Mouse (Mus musculus): ENCODE measurements around the gene Kiz. TPM values are rescaled to one million over a fixed set of nuclear protein-coding genes. Genes with fewer than 3 reads are reported as not detected.
A peak's percentile ranks its signal among the peaks of the same experiment; 100 is the strongest.

Kiz gene
- 32.3 and 33.8 TPM in 2 replicates for polyA plus RNA-seq (2015; fragmentation: Nextera tagmentation; extraction: Ambion mirVana)

DNA sequence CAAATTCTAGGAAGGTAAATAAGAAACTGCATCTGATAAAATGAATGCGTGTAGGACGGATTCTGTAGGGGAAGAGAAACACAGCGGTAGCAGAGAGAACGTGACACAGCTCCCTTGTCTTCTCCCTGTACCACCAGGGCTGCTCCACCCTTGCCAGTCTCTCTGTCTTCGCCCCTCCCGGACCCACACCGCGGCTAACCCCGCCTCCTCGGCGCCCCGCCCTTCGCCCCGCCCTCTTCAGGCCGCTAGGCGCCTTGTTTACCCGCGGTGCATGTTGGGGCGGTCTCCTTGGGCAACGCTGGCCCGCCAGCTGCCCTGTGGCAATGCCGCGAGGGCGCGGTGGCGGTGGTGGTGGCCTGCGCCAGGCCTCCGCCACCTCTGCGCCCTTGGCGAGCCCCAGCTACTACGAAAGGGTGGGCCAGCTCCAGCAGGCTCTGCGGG lies at the start of gene Kiz:
TSS of gene Kiz (plus strand) at position 266 of the 441 bp plus-strand sequence.
- Histone ChIP-seq H3K9ac (peak within 1 kb of the TSS; percentile 82), H3K4me3 (peak within 1 kb of the TSS; percentile 93), H3K27ac (peak within 1 kb of the TSS; percentile 63), H3K4me2 (replicated peaks) (peak within 1 kb of the TSS; percentile 72), H3K9me3 (no peaks in the 10 kb centered on the region), H3K36me3 (no peaks in the 10 kb centered on the region), H3K27me3 (no peaks in the 10 kb centered on the region), H3K4me1 (no peaks in the 10 kb centered on the region)
- WGBS = 1% methylated on average over 32 of the region's 32 CpGs
- peak; percentile 99 for ATAC-seq (ENCODE audit: low FRiP score, low read depth)

DNA sequence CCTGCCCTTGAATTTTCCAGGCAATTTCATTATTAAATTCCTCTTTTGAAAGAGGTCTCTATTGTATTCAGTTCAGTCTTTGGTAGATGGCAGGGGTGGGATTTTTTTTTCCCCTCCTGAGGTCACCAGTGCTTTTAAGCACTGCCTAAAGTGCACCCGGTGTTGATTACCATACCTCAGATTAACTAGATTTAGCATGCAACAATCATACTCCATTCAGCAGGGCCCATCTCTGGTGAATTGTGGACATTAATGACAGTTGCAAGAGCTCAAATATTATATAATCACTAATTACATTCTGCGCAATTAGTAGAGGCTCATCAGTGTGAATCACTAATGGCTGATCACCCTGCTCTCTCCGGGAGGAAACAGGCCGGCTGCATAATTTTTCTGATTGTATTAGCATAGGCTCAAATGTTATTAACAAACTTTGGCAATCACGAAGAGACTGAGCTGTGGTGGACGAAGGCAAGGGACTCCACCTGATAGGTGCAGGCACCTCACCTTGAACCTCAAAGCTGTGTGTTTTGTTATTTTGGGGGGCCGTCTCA lies 45.9 kb upstream of the Kiz start:
- H3K4me1 ChIP-seq = no peaks in the 10 kb centered on the region
- ATAC-seq (ENCODE audit: low FRiP score, low read depth) = no peak
- no peak overlapping the region for H3K27ac ChIP-seq
- H3K9ac ChIP-seq = no peak overlapping the region
- 90% methylated on average over 7 of the region's 7 CpGs for WGBS
- H3K36me3 ChIP-seq = no peaks in the 10 kb centered on the region
- no peak overlapping the region for H3K4me2 ChIP-seq (replicated peaks)
- no peaks in the 10 kb centered on the region for H3K9me3 ChIP-seq
- H3K27me3 ChIP-seq = no peaks in the 10 kb centered on the region
- no peak overlapping the region for H3K4me3 ChIP-seq

GRCm38 (mm10) chr2:146810695-146811094 lies 45.0 kb upstream of the Kiz start:
- H3K27me3 ChIP-seq = no peaks in the 10 kb centered on the region

DNA sequence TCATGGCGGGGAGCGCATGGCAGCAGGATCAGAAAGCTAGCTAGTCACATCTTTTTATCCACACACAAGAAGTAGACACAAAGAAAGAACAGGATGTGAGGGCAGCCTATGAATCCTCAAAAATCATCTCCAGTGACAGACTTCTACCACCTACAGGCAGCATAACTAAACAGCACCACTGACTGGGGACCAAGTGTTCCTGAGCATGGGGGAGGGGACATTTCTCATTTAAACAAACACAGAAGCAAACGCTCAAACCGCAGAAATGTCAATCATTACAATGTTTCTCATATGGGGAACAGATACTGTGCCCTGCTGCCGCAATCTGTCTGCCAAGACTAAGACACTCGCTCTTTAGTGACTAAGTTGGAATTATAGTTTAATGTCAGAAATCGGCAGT lies 40.7 kb upstream of the Kiz start:
- H3K36me3 ChIP-seq = no peaks in the 10 kb centered on the region
- H3K27ac ChIP-seq = no peak overlapping the region
- no peaks in the 10 kb centered on the region for H3K9me3 ChIP-seq
- ATAC-seq (ENCODE audit: low FRiP score, low read depth) = no peak
- H3K27me3 ChIP-seq = no peaks in the 10 kb centered on the region
- no peaks in the 10 kb centered on the region for H3K4me1 ChIP-seq
- 86% methylated on average over 7 of the region's 7 CpGs for whole genome bisulfite sequencing
- H3K9ac ChIP-seq = no peak overlapping the region
- H3K4me2 ChIP-seq (replicated peaks) = no peak overlapping the region
- H3K4me3 ChIP-seq = no peak overlapping the region

More at GRCm38 (mm10) chr2:146810695-146811094, 45.0 kb upstream of the Kiz start:
- no peaks in the 10 kb centered on the region for H3K4me1 ChIP-seq
- WGBS = 46% methylated on average over 13 of the region's 13 CpGs
- H3K36me3 ChIP-seq = no peaks in the 10 kb centered on the region
- H3K4me3 ChIP-seq = peak overlapping the region; percentile 27
- ATAC-seq (ENCODE audit: low FRiP score, low read depth) = peak; percentile 83
- H3K9me3 ChIP-seq = no peaks in the 10 kb centered on the region
- H3K9ac ChIP-seq = no peak overlapping the region
- peak overlapping the region; percentile 51 for H3K4me2 ChIP-seq (replicated peaks)
- H3K27ac ChIP-seq = peak overlapping the region; percentile 73; the same call in 1 of the 2 replicates

DNA sequence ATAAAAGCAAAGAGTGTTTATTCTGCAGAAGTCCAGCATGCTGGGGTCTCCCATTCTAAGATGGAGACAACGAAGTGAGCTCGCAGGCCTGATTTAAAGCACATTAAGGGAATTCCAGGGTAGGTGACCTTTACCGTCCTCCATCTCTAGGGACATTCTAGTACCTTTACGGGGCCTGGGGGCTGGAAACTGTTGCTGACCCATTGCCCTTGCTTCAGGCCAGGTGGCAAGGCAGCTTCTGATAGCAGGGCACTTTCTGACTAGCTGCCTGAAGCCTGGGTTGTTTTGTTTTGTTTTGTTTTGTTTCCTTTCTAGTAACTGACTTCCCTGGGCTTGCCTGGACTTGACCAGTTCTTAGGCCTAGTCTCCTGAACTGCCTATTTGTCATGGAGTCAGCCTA lies 36.6 kb upstream of the Kiz start:
- no peaks in the 10 kb centered on the region for H3K4me1 ChIP-seq
- H3K9ac ChIP-seq = no peak overlapping the region
- H3K4me3 ChIP-seq = no peak overlapping the region
- H3K4me2 ChIP-seq (replicated peaks) = no peak overlapping the region
- ATAC-seq (ENCODE audit: low FRiP score, low read depth) = no peak
- H3K9me3 ChIP-seq = no peaks in the 10 kb centered on the region
- WGBS = 70% methylated on average over 4 of the region's 4 CpGs
- H3K36me3 ChIP-seq = no peaks in the 10 kb centered on the region
- H3K27me3 ChIP-seq = no peaks in the 10 kb centered on the region
- H3K27ac ChIP-seq = no peak overlapping the region

GRCm38 (mm10) chr2:146823483-146823951 lies 32.1 kb upstream of the Kiz start:
- no peaks in the 10 kb centered on the region for H3K36me3 ChIP-seq
- peaks cover 19% of the 10 kb centered on the region for H3K27me3 ChIP-seq
- H3K9me3 ChIP-seq = no peaks in the 10 kb centered on the region
- no peak overlapping the region for H3K4me3 ChIP-seq
- no peak overlapping the region for H3K9ac ChIP-seq
- no peaks in the 10 kb centered on the region for H3K4me1 ChIP-seq
- no peak overlapping the region for H3K4me2 ChIP-seq (replicated peaks)
- 42% methylated on average over 11 of the region's 11 CpGs for WGBS
- H3K27ac ChIP-seq = no peak overlapping the region
- no peak for ATAC-seq (ENCODE audit: low FRiP score, low read depth)

- no peaks in the 10 kb centered on the region for H3K4me1 ChIP-seq
- peaks cover 24% of the 10 kb centered on the region for H3K27me3 ChIP-seq
- H3K9me3 ChIP-seq = no peaks in the 10 kb centered on the region
- H3K9ac ChIP-seq = no peak overlapping the region
- H3K4me3 ChIP-seq = no peak overlapping the region
- 37% methylated on average over 8 of the region's 8 CpGs for WGBS
- H3K27ac ChIP-seq = no peak overlapping the region
- H3K4me2 ChIP-seq (replicated peaks) = no peak overlapping the region
- no peak for ATAC-seq (ENCODE audit: low FRiP score, low read depth)
- H3K36me3 ChIP-seq = no peaks in the 10 kb centered on the region
Observed at GRCm38 (mm10) chr2:146824043-146824442, 31.6 kb upstream of the Kiz start.

DNA sequence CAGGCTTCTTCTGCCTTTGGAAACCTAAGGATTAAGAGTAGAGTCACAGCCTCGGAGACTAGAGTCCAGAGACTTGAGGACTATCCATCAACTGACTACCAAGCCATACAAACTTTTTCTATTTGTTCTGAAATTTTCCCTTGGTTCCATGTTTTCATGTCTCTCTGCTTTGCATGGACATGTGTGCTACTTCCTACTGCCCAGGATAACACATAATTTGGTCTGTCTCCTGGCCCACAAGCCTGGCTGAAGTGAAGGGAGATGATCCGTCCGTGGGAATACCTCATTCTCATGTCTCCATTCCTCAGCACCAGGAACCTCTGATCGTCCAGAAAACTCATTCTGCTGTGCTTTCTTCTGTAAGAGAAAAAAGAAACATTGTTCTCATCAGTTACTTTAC lies 27.7 kb upstream of the Kiz start:
- ATAC-seq (ENCODE audit: low FRiP score, low read depth) = no peak
- Histone ChIP-seq H3K4me3 (no peak overlapping the region), H3K27me3 (peaks cover 58% of the 10 kb centered on the region), H3K9me3 (no peaks in the 10 kb centered on the region), H3K9ac (no peak overlapping the region), H3K27ac (no peak overlapping the region), H3K4me1 (no peaks in the 10 kb centered on the region), H3K36me3 (no peaks in the 10 kb centered on the region), H3K4me2 (replicated peaks) (no peak overlapping the region)
- 83% methylated on average over 4 of the region's 4 CpGs for WGBS

- Histone ChIP-seq H3K27me3 (peaks cover 93% of the 10 kb centered on the region), H3K36me3 (no peaks in the 10 kb centered on the region), H3K27ac (no peak overlapping the region), H3K9ac (no peak overlapping the region), H3K4me3 (peak overlapping the region; percentile 32), H3K9me3 (no peaks in the 10 kb centered on the region), H3K4me2 (replicated peaks) (peak overlapping the region; percentile 21), H3K4me1 (peaks cover 16% of the 10 kb centered on the region)
- no peak for ATAC-seq (ENCODE audit: low FRiP score, low read depth)
- 4% methylated on average over 31 of the region's 31 CpGs for whole genome bisulfite sequencing
Observed at GRCm38 (mm10) chr2:146833222-146834063, 22.2 kb upstream of the Kiz start.

- Histone ChIP-seq H3K9ac (no peak overlapping the region), H3K27ac (no peak overlapping the region), H3K4me3 (peak overlapping the region; percentile 32), H3K4me1 (peaks cover 21% of the 10 kb centered on the region), H3K27me3 (peaks cover 93% of the 10 kb centered on the region), H3K9me3 (no peaks in the 10 kb centered on the region), H3K4me2 (replicated peaks) (peak overlapping the region; percentile 56), H3K36me3 (no peaks in the 10 kb centered on the region)
- WGBS = 0% methylated on average over 5 of the region's 5 CpGs
- ATAC-seq (ENCODE audit: low FRiP score, low read depth) = no peak
Observed at GRCm38 (mm10) chr2:146834064-146834313, 21.7 kb upstream of the Kiz start.

- H3K4me1 ChIP-seq = peaks cover 27% of the 10 kb centered on the region
- H3K27ac ChIP-seq = no peak overlapping the region
- no peak overlapping the region for H3K9ac ChIP-seq
- H3K4me2 ChIP-seq (replicated peaks) = peak overlapping the region; percentile 56
- H3K4me3 ChIP-seq = peak overlapping the region; percentile 32
- no peaks in the 10 kb centered on the region for H3K9me3 ChIP-seq
- ATAC-seq (ENCODE audit: low FRiP score, low read depth) = peak; percentile 38; the same call in 1 of the 2 replicates
- H3K36me3 ChIP-seq = no peaks in the 10 kb centered on the region
- under 1% methylated on average over 63 of the region's 63 CpGs for WGBS
- peaks cover 95% of the 10 kb centered on the region for H3K27me3 ChIP-seq
Observed at GRCm38 (mm10) chr2:146834314-146835201, 21.1 kb upstream of the Kiz start.

Data from limb, embryonic 13.5 days (tissue).